Mouse (Mus musculus): ENCODE data around the gene Gm45785.

DNA sequence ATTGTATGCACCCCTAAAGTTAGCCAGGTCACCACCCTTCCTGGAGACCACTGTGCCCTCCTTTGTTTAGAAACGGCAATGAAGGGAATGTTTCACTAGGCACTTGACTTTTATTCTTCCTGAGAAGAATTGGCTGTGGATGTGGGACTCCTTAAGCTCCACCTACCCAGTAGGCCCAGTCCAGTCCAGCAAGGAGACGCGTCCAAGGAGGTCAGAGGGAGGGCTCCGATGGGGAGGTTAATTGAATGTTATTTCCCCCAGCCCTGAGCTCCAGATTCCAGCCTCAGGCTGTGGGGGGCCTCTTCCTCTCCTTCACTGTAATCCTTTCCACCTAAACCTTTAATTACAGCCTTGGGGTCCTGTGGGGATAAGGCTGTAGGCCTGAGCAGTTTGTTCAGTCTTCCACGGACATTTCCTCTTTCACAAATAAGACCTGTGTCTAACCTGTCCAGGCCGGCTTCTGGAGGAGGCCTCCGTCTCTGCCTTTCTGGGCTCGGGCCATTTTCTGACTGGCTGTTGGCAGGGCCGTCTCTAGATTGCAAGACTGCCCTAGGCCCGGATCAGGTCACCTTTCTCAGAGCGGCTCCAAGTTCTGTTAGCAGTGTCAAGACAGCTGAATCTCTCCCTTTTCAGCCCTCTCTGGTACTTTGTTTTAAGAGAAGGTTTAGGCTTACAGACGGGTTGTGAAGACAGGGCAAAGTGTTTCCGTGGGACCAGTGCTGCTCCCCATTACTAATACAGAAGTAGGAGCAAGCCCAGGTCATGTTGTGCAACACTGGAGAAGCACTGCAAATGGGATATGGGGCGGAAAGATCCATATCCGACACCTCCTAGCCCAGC is 46.1 kb upstream of the Gm45785 start:
- no peak for TF ChIP-seq CTCF (IDR thresholded peaks at IDR 0.05; ENCODE audit: control insufficient read depth, insufficient read depth, insufficient read length)
- no peak for TF ChIP-seq MAX (IDR thresholded peaks at IDR 0.05)
- no peak for TF ChIP-seq CEBPB (IDR thresholded peaks at IDR 0.05; ENCODE audit: low read depth)
- no peak for TF ChIP-seq MYOG (IDR thresholded peaks at IDR 0.05; ENCODE audit: control insufficient read depth, extremely low read depth, insufficient read length)
